Mouse (Mus musculus) splenic B cell, adult 2 months (primary cell): ENCODE results near the gene Hivep3.
A peak's percentile ranks its signal among the peaks of the same experiment; 100 is the strongest.

ENCODE experiments used
- DNase-seq: peaks from one replicate; pipeline ENCODE4 v3.0.0-alpha.2; 2011; ENCODE audit warnings: low read depth, low spot score
- H3K27me3 ChIP-seq: 2 replicates; pipeline ENCODE4 v1.6.1; 2012; ENCODE audit warnings: mild to moderate bottlenecking, low read length, moderate library complexity, mixed read lengths; ENCODE audit not compliant: control insufficient read depth, poor library complexity, insufficient read depth, severe bottlenecking
- H3K36me3 ChIP-seq: 2 replicates; pipeline ENCODE4 v1.6.1; 2012; ENCODE audit warnings: mild to moderate bottlenecking, low read length, moderate library complexity, mixed read lengths; ENCODE audit not compliant: control insufficient read depth, poor library complexity, insufficient read depth, severe bottlenecking

Hivep3 gene

GRCm38 (mm10) chr4:119784959-119785358, 51.4 kb downstream of the Hivep3 start:
- no peaks in the 10 kb centered on the region for H3K27me3 ChIP-seq
- peak; percentile 26 for DNase-seq
- no peaks in the 10 kb centered on the region for H3K36me3 ChIP-seq

- no peak for DNase-seq
- H3K36me3 ChIP-seq, result no peaks in the 10 kb centered on the region
- no peaks in the 10 kb centered on the region for H3K27me3 ChIP-seq
Observed at GRCm38 (mm10) chr4:119786307-119786706, 52.7 kb downstream of the Hivep3 start.

GRCm38 (mm10) chr4:119786721-119787120, 53.1 kb downstream of the Hivep3 start:
- DNase-seq, result no peak
- Histone ChIP-seq H3K36me3 (no peaks in the 10 kb centered on the region), H3K27me3 (no peaks in the 10 kb centered on the region)

GRCm38 (mm10) chr4:119788746-119789145, 55.2 kb downstream of the Hivep3 start:
- DNase-seq, result no peak
- H3K36me3 ChIP-seq, result no peaks in the 10 kb centered on the region
- no peaks in the 10 kb centered on the region for H3K27me3 ChIP-seq

- no peak for DNase-seq
- no peaks in the 10 kb centered on the region for H3K36me3 ChIP-seq
- no peaks in the 10 kb centered on the region for H3K27me3 ChIP-seq
Observed at GRCm38 (mm10) chr4:119789495-119790148, 56.0 kb downstream of the Hivep3 start.

GRCm38 (mm10) chr4:119798891-119799290, 65.3 kb downstream of the Hivep3 start:
- H3K36me3 ChIP-seq, result no peaks in the 10 kb centered on the region
- no peak for DNase-seq
- no peaks in the 10 kb centered on the region for H3K27me3 ChIP-seq

- Histone ChIP-seq H3K27me3 (no peaks in the 10 kb centered on the region), H3K36me3 (no peaks in the 10 kb centered on the region)
- no peak for DNase-seq
Observed at GRCm38 (mm10) chr4:119806556-119806955, 73.0 kb downstream of the Hivep3 start.

- no peak for DNase-seq
Observed at GRCm38 (mm10) chr4:119807359-119807758, 73.8 kb downstream of the Hivep3 start.

GRCm38 (mm10) chr4:119809245-119809644, 75.7 kb downstream of the Hivep3 start:
- no peaks in the 10 kb centered on the region for H3K27me3 ChIP-seq
- DNase-seq, result peak; percentile 70

More at GRCm38 (mm10) chr4:119807359-119807758, 73.8 kb downstream of the Hivep3 start:
- H3K27me3 ChIP-seq, result no peaks in the 10 kb centered on the region
- H3K36me3 ChIP-seq, result no peaks in the 10 kb centered on the region

GRCm38 (mm10) chr4:119812775-119813174, 79.2 kb downstream of the Hivep3 start:
- Histone ChIP-seq H3K27me3 (no peaks in the 10 kb centered on the region), H3K36me3 (no peaks in the 10 kb centered on the region)
- peak; percentile 39 for DNase-seq

More at GRCm38 (mm10) chr4:119809245-119809644, 75.7 kb downstream of the Hivep3 start:
- H3K36me3 ChIP-seq, result no peaks in the 10 kb centered on the region

GRCm38 (mm10) chr4:119813500-119814184, 80.1 kb downstream of the Hivep3 start:
- DNase-seq, result peak; percentile 47
- Histone ChIP-seq H3K27me3 (no peaks in the 10 kb centered on the region), H3K36me3 (no peaks in the 10 kb centered on the region)

- H3K36me3 ChIP-seq, result no peaks in the 10 kb centered on the region
- no peak for DNase-seq
- no peaks in the 10 kb centered on the region for H3K27me3 ChIP-seq
Observed at GRCm38 (mm10) chr4:119814185-119815132, 80.9 kb downstream of the Hivep3 start.

GRCm38 (mm10) chr4:119815133-119815792, 81.7 kb downstream of the Hivep3 start:
- DNase-seq, result no peak
- no peaks in the 10 kb centered on the region for H3K27me3 ChIP-seq
- H3K36me3 ChIP-seq, result no peaks in the 10 kb centered on the region

GRCm38 (mm10) chr4:119815793-119816161, 82.2 kb downstream of the Hivep3 start:
- Histone ChIP-seq H3K36me3 (no peaks in the 10 kb centered on the region), H3K27me3 (no peaks in the 10 kb centered on the region)
- DNase-seq, result no peak
